In the genomic region with DNA sequence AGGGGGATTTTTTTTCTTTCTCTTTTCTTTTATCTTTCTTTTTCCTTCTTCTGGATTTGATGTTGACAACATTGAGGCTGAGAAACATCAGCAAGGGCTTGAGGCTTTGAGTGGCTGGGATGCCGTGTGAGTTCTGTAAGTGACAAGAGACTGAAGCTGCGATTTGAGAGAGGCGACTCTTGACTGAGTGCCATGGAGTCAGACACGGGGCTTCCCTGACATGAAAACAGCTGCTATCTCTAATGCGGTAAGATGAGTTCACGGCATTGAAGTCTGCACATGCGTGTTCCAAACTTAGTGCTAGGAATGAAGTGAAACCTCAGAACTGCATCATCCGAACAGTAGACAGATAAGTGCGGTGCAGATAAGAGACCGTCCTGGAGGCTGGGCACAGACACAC, we compare ENCODE assay signal across 13 mouse cellular contexts. TPM values are rescaled to one million over a fixed set of nuclear protein-coding genes. Genes with fewer than 3 reads are reported as not detected.
"Had no signal": no experiment of that assay in that cellular context is flagged by ENCODE, and none has a peak within 500 bp of the region (broad histone marks: within the 10 kb centered on the region; RNA-seq: fewer than 3 reads in every experiment).

No protein-coding gene starts in this region.

- DNase-seq: kidney, postnatal 10 days; kidney, postnatal 4 days; liver; liver, embryonic 13.5 days; liver, postnatal 0 days; right cerebral cortex, adult 18-20 months; right cerebral cortex, postnatal 25 days; thymus, postnatal 36 days had no signal

- H3K36me3 ChIP-seq: liver, embryonic 13.5 days; midbrain, embryonic 13.5 days; neural tube, embryonic 15.5 days had no signal

- H3K4me1 ChIP-seq: liver, embryonic 13.5 days; midbrain, embryonic 13.5 days; neural tube, embryonic 15.5 days had no signal

- H3K9me3 ChIP-seq: liver, embryonic 13.5 days; midbrain, embryonic 13.5 days; neural tube, embryonic 15.5 days had no signal

- H3K4me3 ChIP-seq: layer of hippocampus, adult 2 months; limb, embryonic 12.5 days; liver, embryonic 13.5 days; midbrain, embryonic 13.5 days; neural tube, embryonic 15.5 days had no signal

- H3K9ac ChIP-seq: limb, embryonic 12.5 days; liver, embryonic 13.5 days; liver, postnatal 0 days; midbrain, embryonic 13.5 days; neural tube, embryonic 15.5 days had no signal

- ATAC-seq: liver, postnatal 0 days; midbrain, embryonic 13.5 days had no signal

- H3K4me2 ChIP-seq: limb, embryonic 12.5 days; liver, embryonic 13.5 days; midbrain, embryonic 13.5 days; neural tube, embryonic 15.5 days had no signal

- H3K27me3 ChIP-seq: limb, embryonic 12.5 days; liver, embryonic 13.5 days; midbrain, embryonic 13.5 days; neural tube, embryonic 15.5 days had no signal

- H3K27ac ChIP-seq: layer of hippocampus, adult 2 months; limb, embryonic 12.5 days; liver, embryonic 13.5 days; midbrain, embryonic 13.5 days; neural tube, embryonic 15.5 days had no signal

RNA-seq across cellular contexts. Expression of a gene that starts 11.7 kb away (rescaled TPM):
- total RNA-seq: megakaryocyte progenitor cell, adult 5-6 weeks had no signal
